ENCODE assay signal across 11 mouse cellular contexts in the genomic region with DNA sequence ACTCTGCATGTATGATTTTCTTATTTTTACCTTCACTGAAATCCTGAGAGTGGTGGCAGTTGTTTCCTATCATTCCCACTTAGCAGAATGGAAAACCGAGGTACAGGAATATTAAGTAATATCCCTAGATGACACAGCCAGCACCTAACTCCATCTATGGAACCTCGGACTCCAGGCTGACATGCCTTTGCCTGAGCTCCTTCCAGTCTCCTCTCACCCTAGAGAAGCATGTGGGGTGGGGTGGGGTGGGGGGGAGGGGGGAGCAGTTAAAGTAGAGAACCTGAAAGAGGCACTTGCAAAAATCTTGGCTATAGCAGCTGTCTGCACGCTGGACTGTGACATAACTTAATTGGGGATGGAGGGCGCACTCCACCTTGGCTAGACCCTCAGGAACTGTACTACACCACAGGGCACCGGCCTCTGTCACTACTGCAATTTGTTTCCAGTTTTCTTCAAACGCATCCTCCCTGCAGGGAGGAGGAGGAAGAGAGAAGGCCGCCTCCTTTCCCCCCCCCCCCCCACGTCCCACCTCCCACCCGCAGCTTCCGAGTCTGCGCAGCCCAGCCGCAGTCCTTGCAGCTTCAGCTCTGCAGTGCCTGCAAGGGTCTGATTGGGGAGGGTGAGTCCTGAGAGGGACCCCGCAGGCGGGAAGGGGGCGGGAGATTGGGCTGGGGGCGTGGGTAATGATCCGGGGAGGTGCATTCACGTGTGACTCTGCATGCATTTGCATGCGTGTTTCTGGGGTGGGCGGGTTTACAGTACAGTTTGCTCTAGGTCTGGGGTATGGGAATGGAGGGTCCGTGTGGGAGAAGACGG. TPM values are rescaled to one million over a fixed set of nuclear protein-coding genes. Genes with fewer than 3 reads are reported as not detected.
DNase-seq lines count a peak whose midpoint lies in the region; ATAC-seq and TF ChIP-seq lines count a peak whose summit lies in the region.
"Had no signal": no experiment of that assay in that cellular context is flagged by ENCODE, and none has a peak within 500 bp of the region (broad histone marks: within the 10 kb centered on the region; RNA-seq: fewer than 3 reads in every experiment).

No protein-coding gene starts in this region.

- no peaks in the 10 kb centered on the region for H3K27me3 ChIP-seq in embryonic facial prominence, embryonic 10.5 days (replicated peaks; ENCODE audit: low read depth, poor library complexity, severe bottlenecking)
- no peaks in the 10 kb centered on the region for H3K27me3 ChIP-seq in neural tube, embryonic 14.5 days (ENCODE audit: control insufficient read depth, insufficient read depth, low read length)

- H3K4me2 ChIP-seq in neural tube, embryonic 14.5 days (ENCODE audit: low read depth, low read length): peak overlapping the region; percentile 44

- H3K9me3 ChIP-seq in embryonic facial prominence, embryonic 10.5 days: no peaks in the 10 kb centered on the region
- H3K9me3 ChIP-seq in neural tube, embryonic 14.5 days (ENCODE audit: control insufficient read depth, low read length): no peaks in the 10 kb centered on the region

- no peak overlapping the region for H3K27ac ChIP-seq in embryonic facial prominence, embryonic 10.5 days (replicated peaks)
- H3K27ac ChIP-seq in layer of hippocampus, adult 2 months: peak overlapping the region; percentile 71
- no peak overlapping the region for H3K27ac ChIP-seq in neural tube, embryonic 14.5 days (ENCODE audit: low read depth, low read length)

- no peaks in the 10 kb centered on the region for H3K36me3 ChIP-seq in embryonic facial prominence, embryonic 10.5 days (replicated peaks)
- H3K36me3 ChIP-seq in neural tube, embryonic 14.5 days (ENCODE audit: control insufficient read depth, insufficient read depth, low read length): no peaks in the 10 kb centered on the region

- peak; percentile 14 to 31 for DNase-seq in cerebellum, adult 18-20 months
- no peak for DNase-seq in cerebellum, adult 9-10 months
- no peak for DNase-seq in embryonic facial prominence, embryonic 10.5 days (ENCODE audit: low spot score)
- DNase-seq in layer of hippocampus, adult 2 months (ENCODE audit: low spot score in 2 of 2): peak; percentile 31 to 51
- no peak for DNase-seq in adrenal gland, postnatal 25 days
- no peak for DNase-seq in gastrocnemius, postnatal 36 days
- DNase-seq: kidney, adult 9 months; lung, postnatal 10 days had no signal

- TF ChIP-seq CTCF in layer of hippocampus, adult 2 months (conservative IDR thresholded peaks at IDR 0.05): no peak

- H3K4me3 ChIP-seq in embryonic facial prominence, embryonic 10.5 days: peak overlapping the region; percentile 28
- H3K4me3 ChIP-seq in layer of hippocampus, adult 2 months: peak overlapping the region; percentile 58
- peak overlapping the region; percentile 29 for H3K4me3 ChIP-seq in neural tube, embryonic 14.5 days (ENCODE audit: low read depth, low read length)

- H3K4me1 ChIP-seq in embryonic facial prominence, embryonic 10.5 days: no peaks in the 10 kb centered on the region
- no peaks in the 10 kb centered on the region for H3K4me1 ChIP-seq in neural tube, embryonic 14.5 days (ENCODE audit: control insufficient read depth, insufficient read depth, low read length)

- 7% methylated on average over 21 of the region's 22 CpGs for WGBS in embryonic facial prominence, embryonic 10.5 days
- 7% methylated on average over 19 of the region's 22 CpGs for whole genome bisulfite sequencing in neural tube, embryonic 14.5 days

- ATAC-seq in neural tube, embryonic 14.5 days (ENCODE audit: low read depth): peak; percentile 92
- no peak for ATAC-seq in CD4-positive, CD25-positive, alpha-beta regulatory T cell, adult 4 months

- intact Hi-C loops in gastrocnemius, postnatal 36 days (cut with DNase I): no loop called here

- peak overlapping the region; percentile 44 for H3K9ac ChIP-seq in neural tube, embryonic 14.5 days (replicated peaks; ENCODE audit: low read depth, low read length)

RNA-seq across cellular contexts. Expression of gene Gm20715, which starts 4.8 kb away (rescaled TPM):
- not detected in 2 replicates for polyA plus RNA-seq in embryonic facial prominence, embryonic 10.5 days (2016; fragmentation: Nextera tagmentation; extraction: Ambion mirVana)
- total RNA-seq in layer of hippocampus, adult 2 months (2021): under 1 TPM; 0.25 to 0.54 TPM
- 0.12 TPM in 1 of 2 replicates, not detected in the other for polyA plus RNA-seq in neural tube, embryonic 14.5 days (2014; fragmentation: Nextera tagmentation; extraction: Ambion mirVana)
- polyA plus RNA-seq in CD4-positive, CD25-positive, alpha-beta regulatory T cell, adult 4 months (2017; shearing (Covaris generic)): not detected
- total RNA-seq in adrenal gland, postnatal 25 days (2021): 0.09 TPM in 1 of 2 replicates, not detected in the other
- not detected for total RNA-seq in gastrocnemius, postnatal 36 days (2021)
- polyA plus RNA-seq: spleen, adult 2 months had no signal

RNA-seq across cellular contexts. Expression of gene Smim17, which starts 16.3 kb away (rescaled TPM):
- 0.40 and 0.42 TPM in 2 replicates for polyA plus RNA-seq in embryonic facial prominence, embryonic 10.5 days (2016; fragmentation: Nextera tagmentation; extraction: Ambion mirVana)
- 10 to 100 TPM; 19.7 to 24.1 TPM for total RNA-seq in layer of hippocampus, adult 2 months (2021)
- 6.7 and 9.4 TPM in 2 replicates for polyA plus RNA-seq in neural tube, embryonic 14.5 days (2014; fragmentation: Nextera tagmentation; extraction: Ambion mirVana)
- polyA plus RNA-seq in CD4-positive, CD25-positive, alpha-beta regulatory T cell, adult 4 months (2017; shearing (Covaris generic)): not detected
- total RNA-seq in adrenal gland, postnatal 25 days (2021): not detected in 2 replicates
- under 1 TPM in 1 of 2 experiments, not detected in 1; 0.32 TPM for total RNA-seq in gastrocnemius, postnatal 36 days (2021)
- polyA plus RNA-seq: spleen, adult 2 months had no signal

RNA-seq across cellular contexts. Expression of gene Olfr1344, which starts 23.7 kb away (rescaled TPM):
- not detected in 2 replicates for polyA plus RNA-seq in embryonic facial prominence, embryonic 10.5 days (2016; fragmentation: Nextera tagmentation; extraction: Ambion mirVana)
- 1 to 10 TPM; 1.2 to 2.0 TPM for total RNA-seq in layer of hippocampus, adult 2 months (2021)
- polyA plus RNA-seq in neural tube, embryonic 14.5 days (2014; fragmentation: Nextera tagmentation; extraction: Ambion mirVana): 0.46 and 0.71 TPM in 2 replicates
- polyA plus RNA-seq in CD4-positive, CD25-positive, alpha-beta regulatory T cell, adult 4 months (2017; shearing (Covaris generic)): not detected
- total RNA-seq in adrenal gland, postnatal 25 days (2021): not detected in 2 replicates
- total RNA-seq in gastrocnemius, postnatal 36 days (2021): not detected
- polyA plus RNA-seq: spleen, adult 2 months had no signal

RNA-seq across cellular contexts. Expression of gene Zfp28, which starts 31.7 kb away (rescaled TPM):
- polyA plus RNA-seq in embryonic facial prominence, embryonic 10.5 days (2016; fragmentation: Nextera tagmentation; extraction: Ambion mirVana): 9.5 and 10.8 TPM in 2 replicates
- 1 to 10 TPM; 6.7 to 9.6 TPM for total RNA-seq in layer of hippocampus, adult 2 months (2021)
- polyA plus RNA-seq in neural tube, embryonic 14.5 days (2014; fragmentation: Nextera tagmentation; extraction: Ambion mirVana): 17.8 and 19.7 TPM in 2 replicates
- 1 to 10 TPM; 4.0 to 5.5 TPM for polyA plus RNA-seq in CD4-positive, CD25-positive, alpha-beta regulatory T cell, adult 4 months (2017; shearing (Covaris generic))
- 3.9 and 4.6 TPM in 2 replicates for total RNA-seq in adrenal gland, postnatal 25 days (2021)
- total RNA-seq in gastrocnemius, postnatal 36 days (2021): 1 to 10 TPM in 1 of 2 experiments, under 1 TPM in 1; 0.77 to 1.2 TPM

RNA-seq across cellular contexts. Expression of gene Olfr1336, which starts 41.1 kb away (rescaled TPM):
- not detected in 2 replicates for polyA plus RNA-seq in embryonic facial prominence, embryonic 10.5 days (2016; fragmentation: Nextera tagmentation; extraction: Ambion mirVana)
- under 1 TPM in 1 of 2 experiments, not detected in 1; 0.08 TPM for total RNA-seq in layer of hippocampus, adult 2 months (2021)
- 0.03 TPM in 1 of 2 replicates, not detected in the other for polyA plus RNA-seq in neural tube, embryonic 14.5 days (2014; fragmentation: Nextera tagmentation; extraction: Ambion mirVana)
- polyA plus RNA-seq in CD4-positive, CD25-positive, alpha-beta regulatory T cell, adult 4 months (2017; shearing (Covaris generic)): under 1 TPM in 1 of 2 experiments, not detected in 1; 0.05 TPM
- not detected in 2 replicates for total RNA-seq in adrenal gland, postnatal 25 days (2021)
- not detected for total RNA-seq in gastrocnemius, postnatal 36 days (2021)
- polyA plus RNA-seq: spleen, adult 2 months had no signal

Comparison
In these comparisons a context has a peak if more than half of its experiments do, and no peak if none do; other contexts are left out.
1. DNase-seq: peak in cerebellum, adult 18-20 months (2 of 2) and layer of hippocampus, adult 2 months (2 of 2); none in cerebellum, adult 9-10 months (single experiment), embryonic facial prominence, embryonic 10.5 days (single experiment), adrenal gland, postnatal 25 days (single experiment) and gastrocnemius, postnatal 36 days (0 of 2).
2. RNA of gene Smim17, which starts 16.3 kb away (total RNA-seq): 19.7 to 24.1 TPM in layer of hippocampus, adult 2 months; 0.32 TPM in gastrocnemius, postnatal 36 days and not detected in adrenal gland, postnatal 25 days; every median in the first group is over 10 times any median in the second.
3. Peak in every context shown above with its lines, with median percentiles within 50 percentile points of each other: H3K4me3 ChIP-seq.